Mouse (Mus musculus): ENCODE data around the gene Kdm5b.

- TF ChIP-seq CTCF (IDR thresholded peaks at IDR 0.05; ENCODE audit: borderline replicate concordance, extremely low read depth, insufficient read depth, insufficient read length) = no peak
- TF ChIP-seq POLR2A (IDR thresholded peaks at IDR 0.05; ENCODE audit: borderline replicate concordance, extremely low read depth, insufficient read depth, insufficient read length, poor library complexity, severe bottlenecking) = no peak
These were observed 39.8 kb upstream of the Kdm5b start for GRCm38 (mm10) chr1:134520001-134520721.

Data from brain, embryonic 14.5 days (tissue).